Mouse (Mus musculus): Measurements from ENCODE around the gene Foxf2. TPM values are rescaled to one million over a fixed set of nuclear protein-coding genes. Genes with fewer than 3 reads are reported as not detected.

Foxf2 gene
- polyA plus RNA-seq, 1 experiment from 2014 or later: 20.1 TPM

- Histone ChIP-seq H3K4me3 (replicated peaks) (no peak overlapping the region), H3K9me3 (no peaks in the 10 kb centered on the region), H3K27me3 (replicated peaks) (0 out of 2 replicates have a peak, but pooled peaks cover 4% of the 10 kb centered on the region), H3K4me2 (replicated peaks) (no peak overlapping the region), H3K36me3 (no peaks in the 10 kb centered on the region), H3K4me1 (replicated peaks) (no peaks in the 10 kb centered on the region), H3K27ac (no peak overlapping the region), H3K9ac (no peak overlapping the region)
- ATAC-seq: no peak
- WGBS: 88% methylated on average over 4 of the region's 4 CpGs
Measured at GRCm38 (mm10) chr13:31658212-31658611, 32.6 kb downstream of the Foxf2 start.

GRCm38 (mm10) chr13:31658963-31659362 lies 33.3 kb downstream of the Foxf2 start:
- H3K9me3 ChIP-seq: no peaks in the 10 kb centered on the region
- H3K4me3 ChIP-seq (replicated peaks): no peak overlapping the region
- no peaks in the 10 kb centered on the region for H3K36me3 ChIP-seq
- no peaks in the 10 kb centered on the region for H3K4me1 ChIP-seq (replicated peaks)
- ATAC-seq: no peak
- no peak overlapping the region for H3K4me2 ChIP-seq (replicated peaks)
- no peak overlapping the region for H3K27ac ChIP-seq
- 2% methylated on average over 3 of the region's 3 CpGs for WGBS
- 0 out of 2 replicates have a peak, but pooled peaks cover 4% of the 10 kb centered on the region for H3K27me3 ChIP-seq (replicated peaks)
- H3K9ac ChIP-seq: no peak overlapping the region

GRCm38 (mm10) chr13:31661211-31661610 lies 35.6 kb downstream of the Foxf2 start:
- Histone ChIP-seq H3K36me3 (no peaks in the 10 kb centered on the region), H3K4me3 (replicated peaks) (no peak overlapping the region), H3K27me3 (replicated peaks) (0 out of 2 replicates have a peak, but pooled peaks cover 4% of the 10 kb centered on the region), H3K27ac (no peak overlapping the region), H3K9me3 (no peaks in the 10 kb centered on the region), H3K9ac (no peak overlapping the region), H3K4me2 (replicated peaks) (no peak overlapping the region), H3K4me1 (replicated peaks) (no peaks in the 10 kb centered on the region)
- ATAC-seq: no peak
- WGBS: 69% methylated on average over 6 of the region's 6 CpGs

- Histone ChIP-seq H3K27me3 (replicated peaks) (no peaks in the 10 kb centered on the region), H3K4me3 (replicated peaks) (no peak overlapping the region), H3K9me3 (no peaks in the 10 kb centered on the region), H3K4me1 (replicated peaks) (no peaks in the 10 kb centered on the region), H3K27ac (no peak overlapping the region), H3K36me3 (no peaks in the 10 kb centered on the region), H3K9ac (no peak overlapping the region), H3K4me2 (replicated peaks) (no peak overlapping the region)
- no peak for ATAC-seq
- 78% methylated on average over 6 of the region's 6 CpGs for WGBS
Measured at GRCm38 (mm10) chr13:31665376-31665775, 39.8 kb downstream of the Foxf2 start.

- Histone ChIP-seq H3K4me1 (replicated peaks) (no peaks in the 10 kb centered on the region), H3K27ac (no peak overlapping the region), H3K4me2 (replicated peaks) (no peak overlapping the region), H3K9me3 (no peaks in the 10 kb centered on the region), H3K27me3 (replicated peaks) (no peaks in the 10 kb centered on the region), H3K36me3 (no peaks in the 10 kb centered on the region), H3K9ac (no peak overlapping the region), H3K4me3 (replicated peaks) (no peak overlapping the region)
- ATAC-seq: peak; percentile 41
- WGBS: 45% methylated on average over 6 of the region's 6 CpGs
Measured at GRCm38 (mm10) chr13:31667919-31668524, 42.4 kb downstream of the Foxf2 start.

GRCm38 (mm10) chr13:31672093-31672492 lies 46.5 kb downstream of the Foxf2 start:
- no peak for ATAC-seq
- no peaks in the 10 kb centered on the region for H3K27me3 ChIP-seq (replicated peaks)
- WGBS: 86% methylated on average over 3 of the region's 3 CpGs
- H3K9ac ChIP-seq: no peak overlapping the region
- H3K4me1 ChIP-seq (replicated peaks): no peaks in the 10 kb centered on the region
- no peak overlapping the region for H3K4me2 ChIP-seq (replicated peaks)
- no peaks in the 10 kb centered on the region for H3K9me3 ChIP-seq
- no peak overlapping the region for H3K27ac ChIP-seq
- H3K4me3 ChIP-seq (replicated peaks): no peak overlapping the region
- H3K36me3 ChIP-seq: no peaks in the 10 kb centered on the region

Other genes with a start within 250 kb of the Foxf2 start
- gene Foxq1, start 69.7 kb upstream of the Foxf2 start, polyA plus RNA-seq (2015; fragmentation: Nextera tagmentation; extraction: Ambion mirVana): 2.0 and 2.1 TPM in 2 replicates
- not detected in 2 replicates for gene A530084C06Rik, start 66.5 kb upstream of the Foxf2 start, polyA plus RNA-seq (2015; fragmentation: Nextera tagmentation; extraction: Ambion mirVana)
- gene Foxc1, start 180.8 kb downstream of the Foxf2 start, polyA plus RNA-seq (2015; fragmentation: Nextera tagmentation; extraction: Ambion mirVana): 0.19 and 0.23 TPM in 2 replicates